Mouse (Mus musculus): ENCODE measurements around the gene Gm47996. TPM values are rescaled to one million over a fixed set of nuclear protein-coding genes. Genes with fewer than 3 reads are reported as not detected.

Gene Gm47996
- total RNA-seq, 4 experiments from 2014 or later = not detected

DNA sequence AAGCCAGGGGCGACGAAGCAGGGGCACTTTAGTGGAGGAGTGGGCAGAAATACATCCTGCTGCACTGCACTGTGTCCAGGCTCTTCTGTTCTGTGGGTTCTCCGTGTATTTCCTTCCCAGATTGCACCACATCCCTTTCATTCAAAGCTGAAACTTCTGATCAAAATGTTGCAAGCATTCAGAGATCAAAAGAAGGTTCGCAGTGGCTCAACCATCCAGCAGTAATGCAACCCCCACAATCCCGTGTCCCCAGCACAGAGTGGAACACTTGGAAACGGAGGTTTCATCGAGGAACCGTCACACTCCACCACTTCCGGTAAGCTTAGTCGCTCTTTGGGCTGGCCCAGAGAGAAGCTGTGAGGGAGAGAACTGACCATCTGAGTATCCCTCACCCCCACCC is 35.2 kb downstream of the Gm47996 start:
- no peak for DNase-seq (ENCODE audit: low spot score in 2 of 2)

DNA sequence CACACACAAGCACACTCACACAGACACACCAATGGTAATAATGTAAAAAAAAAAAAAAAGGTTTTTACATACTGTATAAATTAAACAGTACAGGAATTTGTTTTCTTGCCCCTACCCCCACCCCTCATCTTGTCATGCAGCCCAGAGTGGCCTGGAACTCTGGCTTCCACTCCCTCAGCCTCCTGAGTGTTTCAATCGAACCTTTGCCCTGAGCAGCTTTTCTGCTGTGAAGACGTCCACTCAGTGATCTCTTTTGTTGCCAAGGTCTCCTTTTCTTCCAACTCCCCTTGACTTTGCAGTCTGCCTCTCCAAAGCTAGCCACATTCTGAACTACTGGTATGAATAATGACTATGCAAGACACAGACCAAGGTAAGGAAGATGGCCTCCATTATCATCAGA is 35.9 kb downstream of the Gm47996 start:
- no peak for DNase-seq (ENCODE audit: low spot score in 2 of 2)

DNA sequence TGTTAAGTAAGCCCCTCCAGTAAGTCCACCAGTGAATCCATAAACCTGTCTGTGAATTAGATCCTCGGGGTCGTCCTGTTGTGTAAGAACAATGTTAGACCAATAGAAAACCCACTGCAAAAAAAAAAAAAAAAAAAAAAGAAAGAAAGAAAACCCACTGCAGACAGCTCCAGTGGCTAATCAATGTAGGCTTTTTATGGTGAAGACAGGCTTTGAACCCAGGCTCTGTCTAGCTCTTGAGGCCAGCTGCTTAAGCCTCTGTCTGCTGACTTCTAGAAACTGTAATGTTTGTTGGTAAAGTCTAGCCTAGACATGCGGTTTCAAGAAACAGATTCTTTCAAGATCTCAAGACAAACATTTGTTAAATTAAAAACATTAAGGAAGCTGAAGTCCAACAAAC is 40.2 kb downstream of the Gm47996 start:
- no peak for DNase-seq (ENCODE audit: low spot score in 2 of 2)

DNA sequence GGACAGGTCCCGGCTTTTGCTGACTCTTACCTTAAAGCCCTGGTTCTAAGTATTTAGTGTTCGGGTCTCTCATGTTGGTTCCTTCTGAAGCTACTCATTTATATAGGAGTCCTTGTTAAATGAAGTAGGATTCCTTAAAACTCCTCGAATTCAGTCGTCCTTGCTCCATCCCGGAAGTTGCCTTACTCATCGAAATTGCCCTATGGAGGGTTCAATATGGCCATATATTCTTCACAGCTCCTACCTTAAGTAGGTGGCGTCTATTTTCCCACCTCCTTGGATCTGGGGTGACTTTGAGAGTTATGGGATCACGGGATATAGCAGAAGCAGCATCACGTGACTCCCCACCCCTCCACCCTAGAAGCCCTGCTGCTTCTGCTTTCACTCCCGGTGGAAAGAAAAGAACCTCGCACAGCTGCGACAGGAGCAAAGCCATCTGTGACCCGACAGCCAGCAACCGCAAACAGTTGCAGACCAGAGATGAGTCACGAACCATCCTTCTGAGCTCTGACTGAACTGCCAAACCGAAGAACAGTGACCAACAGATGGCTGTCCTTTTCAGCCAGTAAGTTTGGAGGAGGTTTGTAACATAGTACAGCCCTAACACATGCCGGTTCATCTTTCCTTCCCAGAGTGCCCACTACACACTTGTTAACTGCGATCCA is 40.7 kb downstream of the Gm47996 start:
- DNase-seq (ENCODE audit: low spot score in 2 of 2) = peak; percentile 38 to 46

DNA sequence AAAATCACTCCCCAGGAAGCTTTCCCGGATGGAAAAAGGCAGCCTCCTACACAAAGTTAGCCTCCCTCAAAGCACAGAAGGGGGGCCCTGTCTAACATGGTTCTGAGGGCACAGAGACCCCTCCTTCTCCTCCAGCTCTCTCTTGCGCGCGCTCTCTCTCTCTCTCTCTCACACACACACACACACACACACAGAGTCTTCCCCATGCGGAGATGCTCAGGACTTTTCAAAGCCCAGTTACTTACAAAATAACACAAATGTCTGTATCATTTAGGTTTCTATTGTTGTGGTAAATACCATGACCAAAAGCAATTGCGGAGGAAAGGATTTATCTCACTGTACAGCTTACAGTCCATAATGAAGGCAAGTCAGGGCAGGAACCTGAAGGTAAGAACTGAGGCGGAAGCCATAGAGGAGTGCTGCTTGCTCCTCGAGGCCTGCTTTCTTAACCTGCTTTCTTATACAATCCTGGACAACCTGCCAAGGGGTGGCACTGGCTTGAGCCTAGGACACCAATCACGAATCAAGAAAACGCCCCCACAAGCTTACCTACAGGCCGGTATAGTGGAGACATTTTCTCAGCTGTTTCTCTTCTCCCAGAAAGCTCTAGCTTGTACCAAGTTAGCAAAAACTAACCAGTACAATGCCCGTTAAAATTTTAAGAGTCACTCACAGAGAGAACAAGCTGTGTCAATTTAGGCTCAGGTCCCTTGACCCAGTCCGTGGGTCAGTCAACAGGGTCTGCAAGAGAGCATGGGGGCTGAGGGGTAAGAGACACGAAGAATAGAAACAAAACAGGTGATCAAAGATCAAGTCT is 41.5 kb downstream of the Gm47996 start:
- DNase-seq (ENCODE audit: low spot score in 2 of 2) = no peak

DNA sequence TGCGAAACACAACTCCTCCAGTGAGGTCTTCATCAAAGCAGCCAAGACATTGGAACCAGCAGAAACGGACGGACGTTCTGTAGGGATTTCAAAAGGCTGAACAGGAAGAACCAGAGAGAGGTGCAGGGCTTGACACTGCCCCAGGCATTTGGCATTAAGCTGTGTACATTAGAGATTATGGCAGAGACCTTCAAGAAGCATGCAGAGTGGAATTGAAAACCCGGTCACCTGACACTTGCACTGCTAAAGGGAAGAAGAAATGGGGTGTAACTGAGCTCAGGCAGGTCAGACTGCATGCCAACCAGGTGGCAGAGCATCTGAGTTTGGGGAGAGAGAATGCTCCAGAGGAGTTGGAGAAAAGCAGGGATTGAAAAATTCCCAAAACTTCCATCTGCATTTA is 45.5 kb downstream of the Gm47996 start:
- DNase-seq (ENCODE audit: low spot score in 2 of 2) = no peak

DNA sequence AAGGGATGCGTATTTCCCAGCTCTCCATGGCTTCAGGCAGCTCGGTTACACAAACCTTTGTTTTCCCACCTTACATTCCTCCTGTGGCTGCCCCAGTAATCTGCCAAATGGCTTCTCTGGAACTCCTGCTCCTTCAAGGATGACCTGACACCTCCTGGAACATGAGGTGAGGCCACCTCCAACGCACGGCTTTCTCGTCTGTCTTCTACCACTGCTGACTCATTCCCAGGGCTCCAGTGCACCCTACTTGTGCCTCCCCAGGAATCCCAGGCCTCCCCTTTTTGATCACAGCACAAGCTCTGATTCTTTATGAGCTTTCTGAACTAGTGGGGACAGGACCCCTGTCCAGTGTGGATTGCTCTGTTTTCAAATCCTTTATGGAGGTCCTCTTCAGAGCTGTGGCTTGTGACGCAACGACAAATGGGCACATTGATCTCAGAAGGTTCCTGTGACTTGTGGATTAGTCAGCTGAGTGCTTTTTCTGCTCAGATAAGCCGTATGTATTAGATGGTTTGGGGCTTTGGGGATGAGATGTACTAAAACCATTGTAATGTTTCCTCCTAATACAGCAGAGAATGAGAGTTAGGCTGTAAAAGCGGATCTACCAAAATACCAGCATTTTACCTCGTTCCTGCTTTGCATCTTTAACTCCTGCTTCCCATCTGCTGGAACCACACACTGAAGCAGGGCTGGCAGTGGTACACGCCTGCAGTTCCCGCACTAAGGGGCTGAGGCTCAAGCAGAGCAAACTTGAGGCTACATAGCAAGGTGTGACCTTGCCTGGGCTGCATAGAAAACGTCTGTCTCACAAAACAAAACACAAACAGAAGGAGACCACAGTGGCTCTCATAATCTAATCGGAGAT is 48.4 kb downstream of the Gm47996 start:
- DNase-seq (ENCODE audit: low spot score in 2 of 2) = no peak

DNA sequence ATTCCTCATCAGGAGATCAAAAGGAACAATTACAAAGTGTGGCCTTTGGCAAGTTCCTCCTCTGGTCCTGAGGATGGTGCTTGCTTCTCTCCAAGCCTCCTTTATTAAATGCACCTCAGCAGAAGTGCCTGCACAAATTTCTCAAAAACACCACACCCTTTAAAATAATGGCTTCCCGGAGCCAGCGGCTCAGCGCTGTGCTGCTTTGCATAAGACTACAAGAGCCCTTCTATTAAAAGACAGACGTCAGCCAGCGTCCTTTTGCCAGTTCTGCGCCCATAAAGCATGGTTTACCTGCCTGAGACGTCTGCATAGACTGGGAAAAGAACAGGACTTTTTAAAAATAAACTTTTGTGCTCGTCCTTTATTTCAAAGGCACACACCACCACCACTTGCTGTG is 49.1 kb downstream of the Gm47996 start:
- DNase-seq (ENCODE audit: low spot score in 2 of 2) = no peak

Other genes starting within 250 kb of the Gm47996 start
- 1 to 10 TPM; 1.3 to 4.3 (median 1.7) TPM for gene Hmcn1, start 216.7 kb upstream of the Gm47996 start, total RNA-seq (2022)
- gene Gm47985, start 27.6 kb upstream of the Gm47996 start, total RNA-seq (2022) = under 1 TPM in 1 of 4 experiments, not detected in 3; 0.25 TPM
- gene Gm8947, start 17.8 kb upstream of the Gm47996 start, total RNA-seq (2022) = not detected
- not detected for gene Gm47995, start 11.7 kb upstream of the Gm47996 start, total RNA-seq (2022)
- not detected for gene 3110040M04Rik, start 6.0 kb upstream of the Gm47996 start, total RNA-seq (2022)
- 10 to 100 TPM; 87.0 to 94.5 (median 92.4) TPM for gene Ivns1abp, start 134.3 kb downstream of the Gm47996 start, total RNA-seq (2022)
- gene Swt1, start 218.3 kb downstream of the Gm47996 start, total RNA-seq (2022) = 10 to 100 TPM; 13.2 to 17.7 (median 15.5) TPM
- 10 to 100 TPM; 27.8 to 35.1 (median 32.3) TPM for gene Trmt1l, start 218.4 kb downstream of the Gm47996 start, total RNA-seq (2022)

Measured in layer of hippocampus, adult 8-10 months (tissue).